Mouse (Mus musculus) inflammation-experienced regulatory T-cells, adult 6 months (primary cell): Measurements from ENCODE around the gene Sv2c. TPM values are rescaled to one million over a fixed set of nuclear protein-coding genes. Genes with fewer than 3 reads are reported as not detected.

Source experiments
- ATAC-seq: one replicate; pipeline ENCODE4 v1.8.0; 2017
- polyA plus RNA-seq, 3 experiments: library from polyadenylated mRNA; unstranded; fragments of 100-300 nt; shearing (Covaris generic); gene quantifications; one replicate each; pipeline ENCODE4 v1.2.1; 2017

Gene Sv2c
- polyA plus RNA-seq, 3 experiments from 2014 or later: 1.4 to 3.3 (median 2.4) TPM

DNA sequence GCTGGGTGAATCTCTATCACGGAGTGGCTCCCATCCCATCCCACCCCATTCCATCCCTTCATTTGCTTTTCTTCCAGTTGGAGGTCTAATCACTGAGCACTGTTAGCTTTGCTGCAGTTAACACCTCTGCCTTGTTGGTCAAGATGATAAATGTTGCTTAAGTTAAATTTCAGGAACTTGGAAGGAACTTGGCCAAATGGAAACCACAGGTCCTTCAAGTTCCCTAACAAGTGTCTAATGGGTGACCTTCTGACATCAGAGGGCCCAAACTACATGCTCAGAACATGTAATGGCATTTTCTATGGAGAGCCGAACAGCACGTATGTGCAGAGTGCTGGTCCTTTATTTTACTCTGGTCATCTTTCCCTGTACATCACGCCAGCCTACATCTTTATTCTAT, 190.5 kb downstream of the Sv2c start:
- ATAC-seq: no peak

DNA sequence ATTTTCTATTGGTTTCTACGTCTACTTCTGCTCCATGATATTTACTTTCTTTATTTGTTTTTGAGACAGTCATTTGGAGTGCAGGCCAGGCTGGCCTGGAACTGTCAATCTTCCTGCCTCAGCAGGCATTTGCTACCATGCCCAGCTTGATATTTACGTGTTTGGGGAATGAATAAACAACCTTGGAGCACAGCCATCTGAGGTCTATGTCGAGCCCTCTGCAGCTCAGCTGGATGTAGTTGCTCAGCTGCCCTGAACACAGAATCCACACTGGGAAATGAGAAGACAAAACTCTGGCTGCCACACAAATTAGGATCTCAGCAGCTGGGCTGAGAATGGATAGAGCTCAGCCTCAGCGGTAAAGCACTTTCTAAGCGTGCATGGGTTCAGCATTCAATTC, 191.6 kb downstream of the Sv2c start:
- no peak for ATAC-seq

DNA sequence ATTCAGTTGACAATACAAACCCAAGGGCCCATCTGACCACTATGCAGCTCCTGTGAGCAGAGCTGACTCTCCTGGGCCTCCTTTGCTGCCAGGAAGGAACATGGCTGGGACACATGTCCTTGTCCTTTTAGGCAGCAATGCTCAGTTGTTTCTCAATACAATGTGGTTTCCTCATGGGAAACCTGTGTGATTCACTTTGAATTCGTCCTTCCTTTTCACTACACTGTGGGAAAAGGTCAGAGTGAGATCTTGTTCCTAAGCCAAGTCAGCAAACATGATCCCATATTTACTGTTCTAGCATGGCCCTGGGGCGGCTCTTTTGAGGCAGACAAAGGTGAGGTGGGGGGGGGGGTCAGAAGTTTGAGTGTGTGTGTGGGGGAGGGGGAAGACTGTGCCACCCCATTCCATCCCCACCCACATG, 208.2 kb downstream of the Sv2c start:
- no peak for ATAC-seq

DNA sequence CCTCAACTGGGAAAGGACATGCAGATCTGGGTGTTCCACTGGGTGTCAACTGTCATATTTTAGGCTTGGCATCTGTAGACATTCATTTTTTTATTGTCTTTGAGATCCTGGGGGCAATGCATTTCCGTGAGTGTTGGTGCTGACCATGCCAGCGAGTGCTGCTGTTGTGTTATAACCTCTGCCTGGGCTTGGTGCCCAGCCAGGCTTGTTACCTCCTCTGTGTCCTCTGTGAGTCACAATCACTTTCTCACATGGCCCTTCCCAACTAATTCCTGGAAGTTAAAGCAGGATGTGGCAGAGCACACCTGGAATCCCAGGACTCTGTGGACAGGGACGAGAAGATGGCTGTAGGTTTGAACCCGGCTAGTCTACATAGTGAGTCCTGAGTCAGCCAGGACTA, 209.8 kb downstream of the Sv2c start:
- no peak for ATAC-seq

DNA sequence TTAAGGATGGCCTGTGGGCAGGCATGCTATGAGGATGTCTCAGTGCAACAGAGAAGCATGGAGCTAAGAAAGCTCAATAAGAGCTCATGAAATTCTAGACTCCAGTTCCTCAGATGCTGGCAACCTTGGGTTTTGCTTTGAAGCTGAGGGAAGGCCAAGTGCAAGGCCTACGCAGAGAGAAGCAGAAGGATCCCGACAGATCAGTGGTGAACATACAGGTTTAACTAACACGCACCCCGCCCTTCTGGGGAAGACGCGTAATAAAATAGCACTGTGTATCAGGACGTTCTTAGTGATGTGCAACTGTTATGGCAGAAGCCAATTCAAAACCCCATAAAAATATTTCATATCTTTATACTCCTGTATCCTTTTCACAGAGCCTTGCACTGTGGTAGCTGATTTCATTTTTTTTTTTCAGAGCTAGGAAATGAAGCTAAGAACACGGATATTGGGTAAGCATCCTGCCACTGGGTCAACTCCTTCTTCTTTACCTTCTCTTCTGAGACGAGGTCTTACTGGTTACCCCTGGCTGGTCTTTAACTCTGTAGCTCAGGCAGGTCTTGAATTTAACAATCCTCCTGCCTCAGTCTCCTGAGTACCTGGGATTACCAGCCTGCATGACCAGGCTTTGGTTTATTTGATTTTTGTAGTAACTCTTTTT, 213.6 kb downstream of the Sv2c start:
- no peak for ATAC-seq

DNA sequence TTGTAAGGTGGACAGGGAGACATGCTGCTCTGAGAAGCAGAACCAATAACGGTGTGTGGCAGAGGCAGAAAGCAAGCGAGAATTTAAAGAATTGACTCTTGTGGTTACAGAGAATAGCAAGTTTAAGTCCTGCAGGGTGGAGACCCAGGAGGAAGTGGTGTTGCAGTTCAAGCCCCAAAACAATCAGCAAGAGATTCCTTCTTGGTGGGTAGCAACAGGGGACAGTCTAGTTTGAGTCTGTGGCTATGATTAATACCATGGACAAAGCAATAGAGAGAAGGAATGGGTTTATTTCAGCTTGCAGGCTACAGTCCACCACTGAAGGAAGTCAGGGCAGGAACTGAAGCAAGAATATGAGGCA, 219.4 kb downstream of the Sv2c start:
- no peak for ATAC-seq

DNA sequence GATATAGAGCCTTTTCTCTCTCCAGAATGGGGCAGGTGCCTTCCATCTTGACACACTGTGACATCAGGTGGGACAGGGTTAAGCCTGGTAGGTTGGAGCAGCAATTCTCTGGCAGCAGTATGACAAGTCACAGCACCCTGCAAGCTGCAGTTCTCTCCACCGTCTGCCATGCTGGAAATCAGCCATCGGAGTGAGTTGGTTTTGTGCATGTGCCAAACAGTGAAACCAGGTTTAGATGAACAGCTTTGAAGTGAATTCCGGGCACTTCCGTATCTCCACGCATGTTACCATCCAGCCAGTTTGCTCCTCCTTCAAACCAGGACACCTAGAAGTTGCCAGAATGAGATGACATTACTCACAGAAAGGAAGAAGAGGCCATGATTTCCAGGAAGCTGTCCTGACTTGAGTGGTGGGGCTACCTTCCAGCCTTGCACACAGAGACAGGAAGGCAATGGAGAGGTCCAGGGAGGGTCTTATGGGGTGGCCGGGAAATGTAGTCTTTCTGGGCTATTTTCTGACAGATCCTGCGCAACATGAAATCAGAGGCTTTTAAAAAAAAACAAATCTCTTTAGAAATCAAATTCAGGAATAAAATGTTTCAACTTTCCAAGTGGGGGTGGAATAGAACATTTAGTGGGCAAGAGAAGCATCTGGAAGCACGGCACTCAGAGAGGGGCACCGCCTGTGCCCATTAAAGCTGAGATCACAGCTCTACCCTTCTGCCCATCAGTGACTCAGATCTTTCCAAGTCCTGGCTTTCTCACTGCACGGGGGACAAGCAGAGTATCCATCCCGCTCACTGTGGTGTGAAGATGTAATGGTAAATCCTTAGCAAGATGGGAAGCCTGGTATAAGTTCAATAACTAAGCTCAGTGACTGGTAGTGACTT, 220.0 kb downstream of the Sv2c start:
- no peak for ATAC-seq

DNA sequence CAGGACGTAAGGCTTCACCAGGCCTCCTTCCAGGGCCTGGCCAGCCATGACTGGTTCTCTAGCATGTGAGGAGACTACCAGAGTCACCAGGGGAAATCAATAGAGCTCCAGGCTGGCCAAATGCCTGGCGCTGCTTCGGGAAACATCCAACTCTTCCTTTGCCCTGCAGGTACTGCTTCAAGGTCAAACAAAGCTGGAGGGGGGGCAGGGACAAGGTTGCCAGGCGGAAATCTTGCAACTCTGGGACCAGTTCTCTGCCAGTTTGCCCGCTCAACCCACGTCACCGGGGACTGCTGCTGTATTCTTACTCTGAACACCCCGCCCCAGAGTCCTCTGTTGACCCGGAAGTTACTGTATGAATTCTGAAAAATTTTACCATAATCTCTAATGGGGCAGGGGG, 222.1 kb downstream of the Sv2c start:
- ATAC-seq: no peak

DNA sequence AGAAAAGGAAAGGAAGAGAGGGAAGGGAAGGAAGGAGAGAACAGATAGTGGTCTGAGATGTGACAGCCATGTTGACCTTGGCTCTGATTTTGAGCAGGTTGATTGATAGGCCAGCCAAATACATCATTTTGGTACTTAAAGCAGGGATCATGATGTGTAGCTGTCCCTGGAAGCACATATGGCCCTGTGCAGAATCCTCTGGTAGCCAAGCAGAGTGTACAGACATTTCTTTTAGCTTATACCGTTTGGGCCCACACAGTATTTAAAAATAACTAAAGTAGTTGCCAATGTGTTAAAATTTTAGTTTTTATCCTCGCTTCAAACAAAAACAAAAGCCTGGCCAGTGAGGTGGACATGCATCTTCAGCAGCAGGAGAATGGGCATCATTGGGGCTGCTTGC, 223.1 kb downstream of the Sv2c start:
- no peak for ATAC-seq

Other genes with a start within 250 kb of the Sv2c start
- gene Iqgap2, start 240.7 kb downstream of the Sv2c start, polyA plus RNA-seq: 10 to 100 TPM; 12.7 to 20.0 (median 13.9) TPM
- gene Gm20075, start 51.2 kb downstream of the Sv2c start, polyA plus RNA-seq: 10 to 100 TPM in 2 of 3 experiments, 1 to 10 TPM in 1; 8.9 to 18.4 (median 11.6) TPM
- not detected for gene Gm17190, start 50.5 kb downstream of the Sv2c start, polyA plus RNA-seq